Mouse (Mus musculus) lung, adult 2 months (tissue): Measurements from ENCODE around the gene Fbxw9. TPM values are rescaled to one million over a fixed set of nuclear protein-coding genes. Genes with fewer than 3 reads are reported as not detected.
A peak's percentile ranks its signal among the peaks of the same experiment; 100 is the strongest.

Experiments used
- DNase-seq: peaks from one replicate; pipeline ENCODE4 v3.0.0; 2022
- H3K4me1 ChIP-seq: fragments of 200-500 bp; 2 replicates; pipeline ENCODE4 v1.6.1; 2011; ENCODE audit warnings: low read length; ENCODE audit not compliant: control insufficient read depth, insufficient read depth
- H3K4me3 ChIP-seq: fragments of 200-500 bp; replicated peaks from 2 replicates; pipeline ENCODE3; 2011; ENCODE audit warnings: low read depth, mild to moderate bottlenecking, control low read depth, low read length; ENCODE audit errors: extremely low read depth
- CTCF ChIP-seq: fragments of 200-500 bp; IDR thresholded peaks from 2 replicates; pipeline ENCODE4 v1.5.1; 2011; ENCODE audit warnings: mild to moderate bottlenecking, low read length, control low read depth; ENCODE audit not compliant: insufficient read depth
- POLR2A ChIP-seq: fragments of 200-500 bp; IDR thresholded peaks from 2 replicates; pipeline ENCODE4 v1.6.1; 2011; ENCODE audit warnings: low read depth, mild to moderate bottlenecking, control low read depth, low read length, borderline replicate concordance; ENCODE audit errors: extremely low read depth
- WGBS: fragments of 180-500 bp; shearing (Covaris S2); methylation state at CpG from one replicate; pipeline ENCODE4 v1.1.7; 2018; 5-methylcytosine and 5-hydroxymethylcytosine counted together
- polyA plus RNA-seq: library from polyadenylated mRNA; depleted of rRNA; stranded (reverse); fragments of >200 nt; gene quantifications from 2 replicates; pipeline ENCODE4 v1.2.3, GENCODE M21; 2012

Fbxw9 gene
- polyA plus RNA-seq, 1 experiment, result 44.7 TPM

DNA sequence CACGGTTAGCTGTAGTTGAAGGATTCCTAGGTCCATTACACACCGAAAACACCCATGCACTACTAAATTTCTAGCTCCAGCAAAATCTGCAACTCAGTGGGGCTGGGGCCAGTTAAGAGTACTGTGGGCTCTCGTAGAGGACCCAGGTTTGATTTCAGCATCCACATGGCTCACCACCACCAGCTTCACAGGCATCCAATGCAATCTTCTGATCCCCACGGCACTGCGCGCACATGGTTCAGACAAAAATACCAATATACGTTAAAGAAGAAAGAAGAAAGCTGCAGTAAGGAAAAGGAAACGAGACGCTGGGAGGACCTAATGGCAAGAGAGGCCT, 23.5 kb upstream of the Fbxw9 start:
- WGBS, result 0% methylated on average over 9 of the region's 9 CpGs
- TF ChIP-seq CTCF, result no peak
- no peak for TF ChIP-seq POLR2A
- DNase-seq, result no peak
- peaks cover 13% of the 10 kb centered on the region for H3K4me1 ChIP-seq
- H3K4me3 ChIP-seq, result peak overlapping the region; percentile 93

DNA sequence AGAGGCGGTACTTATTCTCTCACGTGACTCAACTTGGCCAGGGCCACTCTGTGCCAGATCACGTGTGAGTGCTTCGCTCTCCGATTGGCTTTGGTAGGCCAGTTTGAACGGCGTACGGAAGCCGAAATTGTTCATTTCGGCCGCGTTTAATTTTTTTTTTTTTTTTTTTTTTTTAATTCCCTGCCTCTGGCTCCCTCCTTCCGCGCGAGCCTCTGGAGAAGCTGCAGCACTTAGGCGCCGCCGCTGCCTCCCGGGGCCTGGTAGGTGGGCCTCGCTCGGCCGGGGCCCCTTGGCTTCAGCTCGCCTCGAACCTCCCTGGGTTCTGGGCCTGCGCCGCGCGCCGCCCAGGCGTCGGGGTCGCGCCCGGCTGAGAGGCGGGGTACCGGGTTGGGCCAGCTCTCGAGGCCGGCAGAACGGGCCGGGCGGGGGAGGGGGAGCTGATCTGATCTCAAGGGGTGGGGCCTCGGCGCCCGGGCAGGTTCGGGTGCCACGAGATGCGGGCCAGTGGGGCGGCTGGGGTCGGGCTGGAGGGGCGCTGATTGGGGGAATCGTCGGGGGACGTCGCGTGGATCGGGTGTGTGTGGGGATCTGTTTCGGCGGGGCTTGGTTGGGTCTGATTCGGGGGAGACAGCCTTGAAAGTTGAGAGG, 23.0 kb upstream of the Fbxw9 start, which contains the start of gene Tnpo2:
TSS of gene Tnpo2 (plus strand) at position 198 of the 648 bp plus-strand sequence.
- peak within 1 kb of the TSS; percentile 93 for H3K4me3 ChIP-seq
- TF ChIP-seq CTCF, result no peak
- no peak; the same call in 1 of the 2 replicates for TF ChIP-seq POLR2A
- peak; percentile 83 for DNase-seq
- H3K4me1 ChIP-seq, result peaks cover 13% of the 10 kb centered on the region
- under 1% methylated on average over 58 of the region's 59 CpGs for WGBS

DNA sequence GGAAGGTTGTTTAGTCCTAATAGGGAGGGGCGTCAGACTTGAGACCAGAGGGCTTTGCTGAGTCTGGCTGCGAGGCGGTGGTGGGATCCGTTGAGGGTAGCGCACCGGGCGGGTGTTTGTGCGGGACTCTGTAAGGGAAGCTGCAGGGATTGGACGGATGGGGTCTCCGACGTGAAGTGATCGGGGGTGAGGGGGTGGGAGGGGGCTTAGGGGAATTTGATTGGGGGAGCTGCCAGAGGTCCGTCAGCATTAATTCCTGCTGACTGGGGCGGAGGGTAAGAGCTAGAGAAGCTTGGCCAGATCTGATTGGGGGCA, 22.5 kb upstream of the Fbxw9 start:
- TF ChIP-seq POLR2A, result no peak
- TF ChIP-seq CTCF, result no peak
- Histone ChIP-seq H3K4me1 (peaks cover 13% of the 10 kb centered on the region), H3K4me3 (peak overlapping the region; percentile 76)
- DNase-seq, result no peak
- WGBS, result under 1% methylated on average over 14 of the region's 14 CpGs

DNA sequence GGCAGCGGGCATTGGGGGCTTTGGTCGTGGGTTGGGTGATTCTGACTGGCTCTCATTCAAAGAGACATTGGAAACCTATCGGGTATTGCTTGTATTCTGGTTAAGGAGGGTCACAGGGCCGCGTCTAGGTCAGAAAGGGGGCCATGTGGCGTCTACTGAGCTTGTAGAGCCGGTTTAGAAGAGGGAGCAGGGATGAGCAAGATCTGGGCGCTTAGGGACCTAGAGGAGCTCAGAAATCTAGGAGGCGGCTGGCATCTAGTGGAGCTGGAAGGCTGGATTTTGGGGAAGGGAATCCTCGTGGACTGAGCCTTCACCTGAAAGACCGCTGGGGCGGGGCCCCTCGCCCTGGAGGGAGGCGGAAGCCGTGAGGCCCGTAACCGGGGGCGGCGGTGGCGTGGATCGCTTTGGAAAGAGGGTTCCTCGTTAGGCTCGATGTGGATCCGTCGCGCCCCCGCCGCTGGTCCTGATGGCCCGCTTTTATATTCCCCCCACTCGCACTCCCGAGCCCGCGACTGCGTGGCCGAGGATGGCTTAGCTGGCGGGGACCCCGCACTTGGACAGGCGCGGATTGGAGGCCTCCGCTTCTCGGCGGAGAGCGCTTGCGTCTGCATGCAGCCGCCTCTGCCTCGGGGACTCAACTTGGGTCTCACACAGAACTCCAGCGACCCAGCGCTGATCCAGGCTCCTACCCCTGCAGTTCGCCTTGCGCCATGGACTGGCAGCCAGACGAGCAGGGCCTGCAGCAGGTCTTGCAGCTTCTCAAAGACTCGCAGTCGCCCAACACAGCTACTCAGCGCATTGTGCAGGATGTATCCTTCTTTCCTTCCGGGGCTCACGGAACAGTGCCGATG, 21.9 kb upstream of the Fbxw9 start:
- peak; percentile 58 for DNase-seq
- under 1% methylated on average over 57 of the region's 57 CpGs for WGBS
- TF ChIP-seq CTCF, result no peak
- no peak for TF ChIP-seq POLR2A
- peaks cover 13% of the 10 kb centered on the region for H3K4me1 ChIP-seq
- peak overlapping the region; percentile 76 for H3K4me3 ChIP-seq

DNA sequence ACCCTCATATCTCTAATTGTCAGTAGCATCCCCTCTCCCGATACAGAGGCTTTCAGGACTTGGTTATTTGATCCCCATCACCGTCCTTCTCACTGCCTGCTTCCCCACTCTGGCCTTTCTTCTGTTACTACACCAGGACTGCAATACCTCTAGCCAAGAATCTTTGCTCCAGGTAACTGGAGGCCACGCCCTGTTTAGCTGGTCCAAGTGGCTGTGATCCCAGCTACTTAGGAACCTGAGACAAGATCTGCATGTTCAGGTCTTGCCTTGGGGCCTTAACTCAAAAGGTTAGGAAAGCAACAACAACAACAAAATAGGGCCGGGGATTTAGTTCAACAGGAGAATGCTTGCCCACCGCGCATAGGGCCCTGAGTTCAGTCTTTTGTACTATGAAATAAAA, 16.2 kb upstream of the Fbxw9 start:
- Histone ChIP-seq H3K4me1 (peaks cover under 1% of the 10 kb centered on the region; the same call in 1 of the 2 replicates), H3K4me3 (no peak overlapping the region)
- DNase-seq, result no peak
- 89% methylated on average over 6 of the region's 6 CpGs for WGBS
- no peak for TF ChIP-seq CTCF
- no peak for TF ChIP-seq POLR2A

DNA sequence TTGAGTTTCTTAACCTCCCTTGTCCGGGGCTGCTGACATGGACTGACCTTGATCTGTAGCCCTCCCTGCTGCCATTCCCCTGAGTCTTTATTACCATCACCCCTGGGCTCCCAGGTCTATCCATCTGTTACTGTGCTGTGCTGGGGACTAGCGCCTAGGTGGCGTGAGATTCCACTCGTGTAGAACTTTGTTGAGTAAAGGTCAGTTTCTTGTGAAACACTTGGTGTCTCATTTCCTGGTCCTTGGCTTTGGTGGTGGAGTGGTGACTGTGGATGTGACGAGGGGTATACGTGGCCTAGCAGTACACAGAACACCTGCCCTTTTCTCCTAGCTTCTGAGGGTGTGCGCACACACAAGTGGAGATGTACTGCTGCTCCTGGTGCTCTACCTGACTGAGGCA, 2.5 kb upstream of the Fbxw9 start:
- 74% methylated on average over 7 of the region's 7 CpGs for WGBS
- TF ChIP-seq POLR2A (no peak), CTCF (no peak)
- Histone ChIP-seq H3K4me3 (no peak overlapping the region), H3K4me1 (peaks cover 2% of the 10 kb centered on the region; the same call in 1 of the 2 replicates)
- no peak for DNase-seq

DNA sequence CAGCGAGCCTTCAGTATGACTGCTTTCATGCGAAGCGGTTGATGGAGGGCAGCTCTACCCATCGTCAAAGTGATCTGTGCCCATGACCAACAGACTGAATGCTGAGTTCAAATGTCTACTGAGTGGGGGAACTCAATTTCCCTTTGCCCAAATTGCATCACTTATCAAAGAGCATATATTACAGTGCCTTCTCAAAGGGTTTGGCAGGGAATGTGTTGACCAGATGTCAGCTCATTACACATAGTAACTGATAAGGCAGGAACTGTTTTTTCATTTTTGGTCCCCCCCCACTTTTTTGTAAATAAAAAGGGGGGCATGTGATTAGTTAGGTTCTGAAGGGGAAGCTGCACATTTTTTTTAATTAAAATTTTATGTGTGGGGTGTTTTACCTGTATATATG, 2.7 kb downstream of the Fbxw9 start:
- TF ChIP-seq CTCF (no peak), POLR2A (no peak)

DNA sequence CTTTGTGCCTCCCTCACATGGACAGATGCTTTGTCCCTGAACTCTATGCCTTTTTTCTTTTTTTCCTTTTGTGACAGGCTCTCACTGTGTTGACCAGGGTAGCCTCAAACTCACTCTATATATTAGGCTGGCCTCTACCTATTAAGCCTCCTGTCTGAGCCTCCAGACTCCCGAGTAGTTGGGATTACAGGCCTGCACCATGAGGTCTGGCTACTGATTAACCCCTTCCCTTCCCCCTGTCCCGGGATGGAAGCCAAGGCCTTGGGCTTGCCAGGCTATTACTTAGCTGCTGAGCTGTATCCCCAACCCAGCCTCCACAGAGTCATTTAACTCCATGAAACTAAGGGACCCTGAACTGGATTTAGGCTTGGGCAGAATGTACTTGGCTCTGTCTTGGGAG, 5.4 kb downstream of the Fbxw9 start:
- WGBS, result 40% methylated on average over 2 of the region's 2 CpGs
- DNase-seq, result no peak
- no peak for TF ChIP-seq POLR2A
- no peak for TF ChIP-seq CTCF
- no peak overlapping the region for H3K4me3 ChIP-seq
- peaks cover 2% of the 10 kb centered on the region; the same call in 1 of the 2 replicates for H3K4me1 ChIP-seq

More for the DNA sequence above, 2.7 kb downstream of the Fbxw9 start:
- no peak overlapping the region for H3K4me3 ChIP-seq
- no peak for DNase-seq
- peaks cover 2% of the 10 kb centered on the region; the same call in 1 of the 2 replicates for H3K4me1 ChIP-seq
- 95% methylated on average over 4 of the region's 4 CpGs for WGBS

DNA sequence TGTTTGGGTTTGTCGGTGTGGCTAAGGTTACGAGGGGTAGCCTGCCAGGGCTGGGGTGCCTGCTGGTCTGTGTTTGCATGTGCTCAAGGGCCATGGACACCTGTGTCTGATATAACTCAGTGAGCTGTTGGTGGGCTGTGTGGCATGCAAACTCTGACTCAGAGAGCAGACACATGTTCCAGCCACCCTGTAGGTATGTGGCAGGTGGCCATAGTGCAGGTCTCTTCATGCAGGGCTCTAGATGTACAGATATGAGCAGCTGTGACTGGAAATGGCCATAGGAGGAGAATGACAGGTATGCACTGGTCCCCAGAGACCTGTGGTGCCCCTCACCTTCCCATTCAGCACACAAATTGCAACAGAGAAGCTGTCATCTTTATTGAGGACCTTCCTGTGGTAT, 7.3 kb downstream of the Fbxw9 start:
- DNase-seq, result no peak
- Histone ChIP-seq H3K4me3 (no peak overlapping the region), H3K4me1 (peaks cover 3% of the 10 kb centered on the region)
- WGBS, result 96% methylated on average over 2 of the region's 2 CpGs
- no peak for TF ChIP-seq POLR2A
- TF ChIP-seq CTCF, result no peak

DNA sequence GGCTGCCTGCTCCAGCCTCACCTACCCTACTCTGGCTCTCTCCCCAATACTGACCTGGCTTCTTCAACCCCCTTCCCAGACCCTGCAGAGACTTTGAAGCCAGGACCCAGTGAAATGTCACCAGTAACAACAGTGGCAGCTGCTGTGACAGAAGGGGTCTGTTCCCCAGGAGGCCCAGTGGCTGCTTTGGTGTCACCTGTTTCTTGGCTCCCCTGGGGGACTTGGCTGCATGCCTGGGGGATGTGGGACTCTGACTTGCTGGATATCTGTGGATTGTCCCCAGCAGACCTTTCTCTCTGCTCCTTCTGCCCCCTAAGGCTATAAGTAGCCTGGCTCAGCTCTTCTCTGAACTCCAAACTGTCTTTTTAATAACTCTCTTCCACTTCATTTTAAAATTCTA, 8.1 kb downstream of the Fbxw9 start, which contains the start of gene Gm5741:
TSS of gene Gm5741 (minus strand) at position 1 of the 400 bp plus-strand sequence.
- H3K4me1 ChIP-seq, result peaks cover 7% of the 10 kb centered on the region
- no peak within 1 kb of the TSS for H3K4me3 ChIP-seq
- TF ChIP-seq CTCF, result no peak
- TF ChIP-seq POLR2A, result no peak
- no peak for DNase-seq
